Mouse (Mus musculus) erythroblast, embryonic 14.5 days (primary cell): ENCODE measurements around the gene Ccdc172. TPM values are rescaled to one million over a fixed set of nuclear protein-coding genes. Genes with fewer than 3 reads are reported as not detected.

Experiments
- H3K27me3 ChIP-seq: 2 replicates; pipeline ENCODE4 v1.6.1; 2012; ENCODE audit warnings: inconsistent platforms; ENCODE audit not compliant: control insufficient read depth
- H3K36me3 ChIP-seq: 2 replicates; pipeline ENCODE4 v1.6.1; 2012; ENCODE audit warnings: mild to moderate bottlenecking, inconsistent platforms; ENCODE audit not compliant: control insufficient read depth
- H3K4me1 ChIP-seq: 2 replicates; pipeline ENCODE4 v1.6.1; 2012; ENCODE audit warnings: inconsistent platforms; ENCODE audit not compliant: control insufficient read depth
- H3K4me3 ChIP-seq: replicated peaks from 2 replicates; pipeline ENCODE3; 2012; ENCODE audit warnings: moderate library complexity, mild to moderate bottlenecking, inconsistent platforms
- H3K9me3 ChIP-seq: 2 replicates; pipeline ENCODE4 v1.6.1; 2012; ENCODE audit warnings: low read length, inconsistent platforms, mixed read lengths; ENCODE audit not compliant: control insufficient read depth
- GATA1 ChIP-seq: IDR thresholded peaks from 2 replicates; pipeline ENCODE4 v1.6.1; 2012; ENCODE audit warnings: low read length, inconsistent platforms, mixed read lengths
- TAL1 ChIP-seq: IDR thresholded peaks from 3 replicates; pipeline ENCODE4 v1.6.1; 2012; ENCODE audit warnings: low read length, inconsistent platforms, mixed read lengths
- polyA plus RNA-seq: library from polyadenylated mRNA; stranded (reverse); fragments of >175 nt; gene quantifications from 2 replicates; pipeline ENCODE4 v1.2.3, GENCODE M21; 2012

The Ccdc172 gene
- polyA plus RNA-seq, 1 experiment: not detected

DNA sequence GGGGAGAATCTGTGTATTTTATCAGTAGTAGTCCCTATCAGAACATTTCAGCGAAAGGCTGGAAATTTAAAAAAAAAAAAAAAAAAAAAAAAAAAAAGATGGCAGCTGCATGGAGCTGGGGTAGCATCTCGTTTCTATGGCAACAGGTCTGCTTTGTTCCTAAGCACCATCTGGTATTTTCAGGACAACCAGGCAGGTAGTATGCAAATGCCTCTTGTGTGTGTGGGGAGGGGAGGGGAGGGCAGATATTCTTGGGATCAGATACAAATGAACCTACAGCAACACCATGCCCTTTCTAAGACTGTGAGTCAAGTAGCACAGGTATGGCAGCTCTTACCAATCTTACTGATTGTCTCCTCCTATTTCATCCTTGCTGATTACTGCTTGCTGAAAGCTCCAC is 11.7 kb upstream of the Ccdc172 start:
- Histone ChIP-seq H3K9me3 (no peaks in the 10 kb centered on the region), H3K27me3 (no peaks in the 10 kb centered on the region), H3K4me3 (no peak overlapping the region), H3K4me1 (no peaks in the 10 kb centered on the region), H3K36me3 (no peaks in the 10 kb centered on the region)
- TF ChIP-seq TAL1 (no peak; the same call in 2 of the 3 replicates), GATA1 (no peak)

DNA sequence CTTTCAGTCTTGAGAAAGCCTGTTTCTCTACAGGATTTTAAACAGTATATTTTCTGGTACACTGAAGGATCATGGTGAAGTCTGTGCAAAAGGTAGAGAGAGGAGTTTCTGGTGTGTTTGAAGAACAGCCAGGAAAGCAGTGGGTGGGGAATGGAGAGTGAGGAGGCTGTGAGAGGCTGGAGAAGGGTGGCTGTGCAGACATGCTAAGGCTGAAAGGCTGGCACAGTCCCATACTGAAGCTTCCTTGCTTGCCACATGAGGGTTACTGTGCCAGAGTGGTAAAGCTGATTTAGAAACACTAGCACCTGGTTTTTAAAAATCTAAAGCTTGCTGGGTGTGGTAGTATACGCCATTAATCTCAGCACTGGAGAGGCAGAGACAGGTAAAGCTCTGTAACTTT is 9.9 kb downstream of the Ccdc172 start:
- H3K4me1 ChIP-seq: no peaks in the 10 kb centered on the region
- H3K9me3 ChIP-seq: no peaks in the 10 kb centered on the region
- H3K4me3 ChIP-seq: no peak overlapping the region
- no peaks in the 10 kb centered on the region for H3K36me3 ChIP-seq
- no peaks in the 10 kb centered on the region for H3K27me3 ChIP-seq
- TF ChIP-seq GATA1: no peak
- no peak for TF ChIP-seq TAL1

DNA sequence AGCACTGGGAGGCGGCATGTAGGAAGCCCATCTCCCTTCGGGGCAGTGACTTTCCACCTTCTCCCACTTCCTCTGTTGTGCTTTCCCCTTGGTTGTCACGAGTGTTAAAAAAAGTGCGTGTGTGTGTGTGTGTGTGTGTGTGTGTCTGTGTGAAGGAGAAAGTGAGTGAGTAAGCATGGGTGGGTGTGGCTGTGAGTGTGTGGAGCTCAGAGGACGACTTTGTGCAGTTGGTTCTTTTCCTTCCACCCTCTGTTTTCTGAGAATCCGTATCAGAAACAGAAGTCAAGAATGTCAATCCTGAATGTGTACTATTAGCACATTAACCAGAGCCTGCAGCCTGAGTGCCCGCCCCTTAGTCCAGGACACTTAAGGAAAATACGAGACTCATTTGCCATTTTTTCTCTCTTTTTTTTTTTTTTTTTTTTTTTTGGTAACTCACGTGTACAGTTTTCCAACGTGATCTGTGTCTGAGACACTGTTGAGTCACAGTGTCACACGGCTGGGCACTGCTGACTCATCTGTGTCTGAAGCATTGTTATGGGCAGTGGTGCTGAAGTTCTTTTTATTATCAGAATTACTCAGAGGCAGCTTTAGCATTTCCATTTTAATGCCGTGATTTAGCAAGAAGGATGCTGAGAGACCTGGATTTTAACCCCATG is 12.1 kb downstream of the Ccdc172 start:
- TF ChIP-seq GATA1 (no peak), TAL1 (no peak)
- H3K4me3 ChIP-seq: no peak overlapping the region

DNA sequence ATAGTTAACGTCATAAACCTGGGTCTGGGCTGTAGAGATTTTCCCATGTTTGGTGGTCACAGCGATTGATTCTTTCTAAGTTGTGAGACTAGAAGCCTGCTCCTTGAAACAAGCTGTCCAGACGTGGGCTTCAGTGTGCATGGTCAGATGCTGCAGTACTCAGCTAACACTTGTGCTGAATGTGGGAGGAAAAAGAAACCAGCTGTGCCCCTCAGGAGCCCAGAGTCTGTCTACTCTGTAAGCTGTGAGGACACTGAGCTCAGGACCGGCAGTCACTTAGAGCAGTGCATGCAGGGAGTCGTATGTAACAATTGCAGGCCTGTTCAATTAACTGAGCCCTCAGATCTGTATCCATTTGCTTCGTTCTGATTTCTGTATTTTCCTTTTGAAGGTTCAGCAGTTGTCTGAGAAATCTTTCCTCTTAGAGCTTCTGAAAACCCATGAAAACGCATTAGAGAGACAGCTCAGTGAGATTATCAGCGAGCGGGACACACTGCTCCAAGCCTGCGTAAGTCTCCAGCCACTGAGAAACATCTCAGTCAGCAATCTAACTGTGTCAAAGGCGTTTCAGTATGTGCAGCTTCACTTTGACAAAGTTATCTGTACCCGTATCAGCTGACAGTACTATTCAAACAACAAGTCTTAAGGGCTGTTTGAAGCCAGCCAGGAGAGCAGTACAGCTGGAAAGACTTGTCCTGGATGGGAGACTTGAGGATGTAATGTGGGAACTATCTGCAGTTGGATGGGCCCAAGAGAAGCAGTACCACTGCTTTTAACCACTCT is 13.9 kb downstream of the Ccdc172 start:
- H3K4me1 ChIP-seq: no peaks in the 10 kb centered on the region
- no peak for TF ChIP-seq TAL1
- TF ChIP-seq GATA1: no peak
- H3K4me3 ChIP-seq: no peak overlapping the region
- H3K27me3 ChIP-seq: no peaks in the 10 kb centered on the region
- H3K36me3 ChIP-seq: no peaks in the 10 kb centered on the region
- no peaks in the 10 kb centered on the region for H3K9me3 ChIP-seq

More for the DNA sequence above, 12.1 kb downstream of the Ccdc172 start:
- no peaks in the 10 kb centered on the region for H3K36me3 ChIP-seq
- H3K4me1 ChIP-seq: no peaks in the 10 kb centered on the region
- H3K9me3 ChIP-seq: no peaks in the 10 kb centered on the region
- H3K27me3 ChIP-seq: no peaks in the 10 kb centered on the region

DNA sequence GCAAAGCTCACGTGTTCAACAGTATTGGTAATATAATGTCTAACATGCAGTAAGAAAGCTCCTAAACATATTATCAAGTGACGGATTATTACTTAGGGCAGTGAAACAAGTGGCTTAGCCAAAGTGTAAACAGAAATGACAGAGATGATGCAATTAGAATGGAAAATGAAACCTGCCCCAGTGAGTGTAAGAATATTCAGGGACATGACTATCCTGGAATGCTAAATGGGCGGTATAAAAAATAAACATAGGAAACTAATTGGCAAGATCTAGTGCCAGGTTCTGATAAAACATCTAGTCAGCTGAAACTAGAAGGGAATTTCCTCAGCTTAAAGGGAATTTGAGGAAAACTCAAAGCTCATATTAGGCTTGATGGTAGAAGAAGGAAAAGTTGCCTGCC is 21.3 kb downstream of the Ccdc172 start:
- Histone ChIP-seq H3K27me3 (no peaks in the 10 kb centered on the region), H3K4me3 (no peak overlapping the region), H3K36me3 (no peaks in the 10 kb centered on the region), H3K9me3 (no peaks in the 10 kb centered on the region), H3K4me1 (no peaks in the 10 kb centered on the region)
- no peak for TF ChIP-seq TAL1
- TF ChIP-seq GATA1: no peak

DNA sequence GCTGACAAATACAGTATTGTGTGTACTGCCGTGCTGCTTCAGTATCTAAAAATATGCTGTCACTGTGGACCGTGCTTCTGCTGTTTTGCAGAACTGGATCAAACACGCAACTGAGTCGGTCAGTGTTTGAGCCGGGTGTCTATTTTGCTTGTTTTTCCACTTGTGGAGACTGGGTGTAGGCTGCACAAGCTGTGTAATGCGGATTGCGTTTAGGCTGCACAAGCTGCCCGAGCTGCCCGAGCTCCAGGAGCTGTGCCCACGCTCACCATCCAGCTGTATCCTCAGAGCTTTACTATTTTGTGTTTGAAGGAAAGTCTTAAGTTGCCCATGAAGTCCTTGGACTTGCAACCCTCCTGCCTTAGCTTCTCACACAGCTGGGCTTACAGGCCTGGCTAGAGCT is 24.9 kb downstream of the Ccdc172 start:
- Histone ChIP-seq H3K9me3 (no peaks in the 10 kb centered on the region), H3K27me3 (no peaks in the 10 kb centered on the region), H3K36me3 (no peaks in the 10 kb centered on the region), H3K4me3 (no peak overlapping the region), H3K4me1 (no peaks in the 10 kb centered on the region)
- TF ChIP-seq GATA1: no peak
- TF ChIP-seq TAL1: no peak

DNA sequence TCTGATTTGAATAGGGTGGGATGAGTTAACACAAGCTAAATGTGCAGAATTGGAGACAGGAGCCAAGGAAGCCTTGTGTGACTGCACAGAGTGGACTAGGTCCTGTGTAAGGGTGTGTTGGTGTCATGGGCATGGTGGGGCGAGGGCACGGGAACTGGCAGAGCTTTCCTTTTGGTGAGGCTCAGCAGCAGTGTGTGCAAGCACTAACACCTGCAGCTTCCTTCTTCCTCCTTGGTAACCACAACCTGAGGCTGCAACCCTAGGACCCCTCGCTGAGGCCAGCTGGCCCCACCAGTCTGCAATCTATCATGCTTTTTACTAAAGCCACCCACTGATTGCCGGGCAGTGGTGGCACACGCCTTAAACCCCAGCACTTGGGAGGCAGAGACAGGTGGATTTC is 28.6 kb downstream of the Ccdc172 start:
- H3K9me3 ChIP-seq: no peaks in the 10 kb centered on the region
- H3K4me1 ChIP-seq: no peaks in the 10 kb centered on the region
- no peak overlapping the region for H3K4me3 ChIP-seq
- TF ChIP-seq GATA1: no peak
- no peaks in the 10 kb centered on the region for H3K36me3 ChIP-seq
- H3K27me3 ChIP-seq: no peaks in the 10 kb centered on the region

DNA sequence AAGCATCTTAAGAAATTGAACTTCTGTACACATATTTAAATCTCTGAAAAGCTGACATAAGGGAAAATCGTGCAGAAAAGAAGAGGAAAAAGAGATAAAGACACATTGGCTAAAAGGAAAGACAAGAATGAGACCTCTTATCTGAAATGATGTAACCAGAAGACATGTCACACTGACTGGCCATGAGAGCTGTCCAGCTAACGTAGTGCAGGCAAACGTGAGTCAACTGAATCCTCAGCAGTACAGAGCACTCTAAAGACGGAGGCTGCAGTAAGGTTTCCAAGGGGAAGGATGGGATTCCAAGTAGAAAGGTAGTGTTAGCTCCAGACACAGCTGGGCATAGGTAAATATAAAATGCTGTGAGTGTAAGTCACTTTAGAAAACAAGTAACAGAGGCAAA is 36.6 kb downstream of the Ccdc172 start:
- H3K27me3 ChIP-seq: no peaks in the 10 kb centered on the region
- TF ChIP-seq GATA1: no peak
- no peak for TF ChIP-seq TAL1
- no peaks in the 10 kb centered on the region for H3K4me1 ChIP-seq
- no peaks in the 10 kb centered on the region for H3K36me3 ChIP-seq
- H3K4me3 ChIP-seq: no peak overlapping the region
- no peaks in the 10 kb centered on the region for H3K9me3 ChIP-seq

DNA sequence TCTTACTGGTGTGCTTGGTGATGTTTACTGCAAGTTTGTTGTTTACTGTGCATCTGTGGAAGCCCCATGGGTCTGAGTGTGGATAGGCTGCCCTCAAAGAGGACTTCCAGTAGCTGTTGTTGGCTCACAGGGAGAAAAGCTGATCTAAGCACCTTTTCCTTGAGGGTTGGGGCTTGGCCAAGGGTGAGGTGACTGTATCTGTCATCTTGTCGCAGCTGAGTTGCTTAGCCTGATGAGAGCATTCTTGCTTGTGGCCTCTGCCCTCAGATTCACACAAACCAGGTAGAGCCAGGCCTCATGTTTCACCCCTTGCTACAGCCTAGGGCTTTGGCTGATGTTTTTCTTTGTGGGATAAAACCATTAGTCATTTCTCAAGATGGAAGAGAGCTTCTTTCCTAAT is 38.7 kb downstream of the Ccdc172 start:
- no peaks in the 10 kb centered on the region for H3K9me3 ChIP-seq
- TF ChIP-seq TAL1: no peak
- no peaks in the 10 kb centered on the region for H3K4me1 ChIP-seq
- H3K36me3 ChIP-seq: no peaks in the 10 kb centered on the region
- H3K27me3 ChIP-seq: no peaks in the 10 kb centered on the region
- H3K4me3 ChIP-seq: no peak overlapping the region
